Mouse (Mus musculus) embryonic facial prominence, embryonic 10.5 days (tissue): Measurements from ENCODE around the gene Celf1. TPM values are rescaled to one million over a fixed set of nuclear protein-coding genes. Genes with fewer than 3 reads are reported as not detected.

Experiments
- DNase-seq: peaks from one replicate; pipeline ENCODE4 v3.0.0-alpha.2; 2017; ENCODE audit warnings: low spot score
- H3K27ac ChIP-seq: fragments of 300-500 bp; sonication (generic); replicated peaks from 2 replicates; pipeline ENCODE4 v1.5.1; 2016; ENCODE audit warnings: mild to moderate bottlenecking
- H3K27me3 ChIP-seq: fragments of 300-500 bp; sonication (generic); replicated peaks from 2 replicates; pipeline ENCODE4 v1.6.1; 2016; ENCODE audit warnings: low read depth, mild to moderate bottlenecking; ENCODE audit not compliant: poor library complexity, severe bottlenecking
- H3K36me3 ChIP-seq: fragments of 300-500 bp; sonication (generic); replicated peaks from 2 replicates; pipeline ENCODE4 v1.6.1; 2016; ENCODE audit warnings: mild to moderate bottlenecking, moderate library complexity
- H3K4me1 ChIP-seq: fragments of 300-500 bp; sonication (generic); 2 replicates; pipeline ENCODE4 v1.6.1; 2016
- H3K4me3 ChIP-seq: fragments of 300-500 bp; sonication (generic); 2 replicates; pipeline ENCODE4 v1.5.1; 2016; ENCODE audit warnings: mild to moderate bottlenecking, moderate library complexity
- H3K9me3 ChIP-seq: fragments of 300-500 bp; sonication (generic); 2 replicates; pipeline ENCODE4 v1.6.1; 2016; ENCODE audit warnings: mild to moderate bottlenecking
- WGBS: fragments of 180-500 bp; shearing (Covaris S2); methylation state at CpG from one replicate; pipeline ENCODE4 v1.1.7; 2016; 5-methylcytosine and 5-hydroxymethylcytosine counted together
- polyA plus RNA-seq: library from polyadenylated mRNA; unstranded; fragments of >200 nt; fragmentation: Nextera tagmentation; extraction: Ambion mirVana; gene quantifications from 2 replicates; pipeline ENCODE4 v1.2.1, GENCODE M21; 2016

Celf1 gene
- polyA plus RNA-seq, 1 experiment from 2014 or later = 139 TPM

GRCm38 (mm10) chr2:91053934-91054382, 113.8 kb downstream of the Celf1 start, which contains the start of gene Psmc3:
Gene Psmc3, plus strand, starts transcription at chr2:91054009.
- Histone ChIP-seq H3K27me3 (no peaks in the 10 kb centered on the region), H3K36me3 (peaks cover 50% of the 10 kb centered on the region), H3K4me3 (peak within 1 kb of the TSS; percentile 93), H3K27ac (peak within 1 kb of the TSS; percentile 95), H3K9me3 (no peaks in the 10 kb centered on the region), H3K4me1 (peaks cover 20% of the 10 kb centered on the region)
- DNase-seq = peak; percentile 97
- WGBS = under 1% methylated on average over 40 of the region's 40 CpGs

GRCm38 (mm10) chr2:91058435-91058834, 118.3 kb downstream of the Celf1 start:
- no peaks in the 10 kb centered on the region for H3K27me3 ChIP-seq
- H3K4me1 ChIP-seq = peaks cover 12% of the 10 kb centered on the region
- H3K27ac ChIP-seq = no peak overlapping the region
- peaks cover 85% of the 10 kb centered on the region for H3K36me3 ChIP-seq
- 74% methylated on average over 5 of the region's 5 CpGs for WGBS
- no peak for DNase-seq
- no peaks in the 10 kb centered on the region for H3K9me3 ChIP-seq
- H3K4me3 ChIP-seq = no peak overlapping the region

- Histone ChIP-seq H3K36me3 (peaks cover 95% of the 10 kb centered on the region), H3K27ac (no peak overlapping the region), H3K27me3 (no peaks in the 10 kb centered on the region), H3K4me1 (peaks cover 12% of the 10 kb centered on the region), H3K4me3 (no peak overlapping the region), H3K9me3 (no peaks in the 10 kb centered on the region)
- DNase-seq = no peak
- 97% methylated on average over 2 of the region's 2 CpGs for WGBS
These were observed 119.2 kb downstream of the Celf1 start for GRCm38 (mm10) chr2:91059376-91059775.

GRCm38 (mm10) chr2:91060544-91061355, 120.6 kb downstream of the Celf1 start:
- H3K4me3 ChIP-seq = no peak overlapping the region
- no peaks in the 10 kb centered on the region for H3K27me3 ChIP-seq
- WGBS = 78% methylated on average over 10 of the region's 10 CpGs
- DNase-seq = peak; percentile 63
- H3K27ac ChIP-seq = no peak overlapping the region
- H3K9me3 ChIP-seq = no peaks in the 10 kb centered on the region
- H3K36me3 ChIP-seq = peaks cover 99% of the 10 kb centered on the region
- no peaks in the 10 kb centered on the region; the same call in 1 of the 2 replicates for H3K4me1 ChIP-seq

GRCm38 (mm10) chr2:91061849-91062481, 121.8 kb downstream of the Celf1 start:
- WGBS = 89% methylated on average over 6 of the region's 6 CpGs
- H3K27me3 ChIP-seq = no peaks in the 10 kb centered on the region
- H3K36me3 ChIP-seq = peaks cover 99% of the 10 kb centered on the region

GRCm38 (mm10) chr2:91062779-91063606, 122.8 kb downstream of the Celf1 start:
- no peaks in the 10 kb centered on the region for H3K9me3 ChIP-seq
- peaks cover 92% of the 10 kb centered on the region for H3K36me3 ChIP-seq
- H3K27ac ChIP-seq = no peak overlapping the region
- DNase-seq = no peak
- no peaks in the 10 kb centered on the region for H3K4me1 ChIP-seq
- H3K4me3 ChIP-seq = no peak overlapping the region
- 92% methylated on average over 16 of the region's 16 CpGs for WGBS
- no peaks in the 10 kb centered on the region for H3K27me3 ChIP-seq

More at GRCm38 (mm10) chr2:91061849-91062481, 121.8 kb downstream of the Celf1 start:
- Histone ChIP-seq H3K27ac (no peak overlapping the region), H3K4me1 (no peaks in the 10 kb centered on the region), H3K4me3 (no peak overlapping the region), H3K9me3 (no peaks in the 10 kb centered on the region)
- DNase-seq = no peak

- WGBS = 86% methylated on average over 6 of the region's 6 CpGs
- Histone ChIP-seq H3K27me3 (no peaks in the 10 kb centered on the region), H3K4me1 (peaks cover 11% of the 10 kb centered on the region), H3K9me3 (no peaks in the 10 kb centered on the region), H3K4me3 (no peak overlapping the region), H3K36me3 (peaks cover 83% of the 10 kb centered on the region), H3K27ac (no peak overlapping the region)
- DNase-seq = no peak
These were observed 124.0 kb downstream of the Celf1 start for GRCm38 (mm10) chr2:91064211-91064610.

- H3K4me1 ChIP-seq = peaks cover 21% of the 10 kb centered on the region
- WGBS = 50% methylated on average over 3 of the region's 3 CpGs
- no peak overlapping the region for H3K4me3 ChIP-seq
- peak; percentile 43 for DNase-seq
- H3K9me3 ChIP-seq = no peaks in the 10 kb centered on the region
- no peaks in the 10 kb centered on the region for H3K27me3 ChIP-seq
- no peak overlapping the region for H3K27ac ChIP-seq
- peaks cover 70% of the 10 kb centered on the region for H3K36me3 ChIP-seq
These were observed 125.4 kb downstream of the Celf1 start for GRCm38 (mm10) chr2:91065544-91065943.

GRCm38 (mm10) chr2:91066455-91066854, 126.3 kb downstream of the Celf1 start:
- Histone ChIP-seq H3K27me3 (no peaks in the 10 kb centered on the region), H3K27ac (no peak overlapping the region), H3K4me3 (no peak overlapping the region), H3K9me3 (no peaks in the 10 kb centered on the region), H3K4me1 (peaks cover 29% of the 10 kb centered on the region), H3K36me3 (peaks cover 61% of the 10 kb centered on the region)
- DNase-seq = no peak
- WGBS = 89% methylated on average over 3 of the region's 3 CpGs

- Histone ChIP-seq H3K36me3 (peaks cover 42% of the 10 kb centered on the region), H3K4me3 (peak overlapping the region; percentile 70; the same call in 1 of the 2 replicates), H3K27me3 (no peaks in the 10 kb centered on the region), H3K9me3 (no peaks in the 10 kb centered on the region), H3K4me1 (peaks cover 35% of the 10 kb centered on the region), H3K27ac (peak overlapping the region; percentile 85; the same call in 1 of the 2 replicates)
- DNase-seq = no peak
- 59% methylated on average over 13 of the region's 13 CpGs for WGBS
These were observed 128.1 kb downstream of the Celf1 start for GRCm38 (mm10) chr2:91068162-91068871.

GRCm38 (mm10) chr2:91068872-91069165, 128.6 kb downstream of the Celf1 start:
- no peaks in the 10 kb centered on the region for H3K27me3 ChIP-seq
- 48% methylated on average over 6 of the region's 6 CpGs for WGBS
- peak overlapping the region; percentile 70 for H3K4me3 ChIP-seq
- H3K27ac ChIP-seq = peak overlapping the region; percentile 85; the same call in 1 of the 2 replicates
- H3K4me1 ChIP-seq = peaks cover 35% of the 10 kb centered on the region
- peaks cover 37% of the 10 kb centered on the region for H3K36me3 ChIP-seq
- DNase-seq = no peak
- no peaks in the 10 kb centered on the region for H3K9me3 ChIP-seq
